Mouse (Mus musculus) hematopoietic stem cell, adult 5-6 weeks (primary cell): Measurements from ENCODE around the gene Bcl2l14. TPM values are rescaled to one million over a fixed set of nuclear protein-coding genes. Genes with fewer than 3 reads are reported as not detected.

Experiments used
- ATAC-seq, 2 experiments: fragments of 125-278 bp in 1 of 2; replicated peaks in 1 of 2; 2 replicates each; pipeline ENCODE4 v1.8.0; 2016 to 2017; ENCODE audit warnings: inconsistent platforms in 2 of 2, mild to moderate bottlenecking in 2 of 2, moderate number of reproducible peaks in 2 of 2, low read depth in 1 of 2, moderate TSS enrichment in 1 of 2; ENCODE audit not compliant: low FRiP score in 2 of 2, poor library complexity in 2 of 2, severe bottlenecking in 2 of 2, insufficient read depth in 1 of 2, low TSS enrichment in 1 of 2
- total RNA-seq: library from RNA; stranded (forward); fragments of 172-1452, 232-1000 nt; gene quantifications from 2 replicates; pipeline ENCODE4 v1.2.3, GENCODE M21; 2017

Gene Bcl2l14
- total RNA-seq, 1 experiment from 2014 or later, result 1.2 TPM

DNA sequence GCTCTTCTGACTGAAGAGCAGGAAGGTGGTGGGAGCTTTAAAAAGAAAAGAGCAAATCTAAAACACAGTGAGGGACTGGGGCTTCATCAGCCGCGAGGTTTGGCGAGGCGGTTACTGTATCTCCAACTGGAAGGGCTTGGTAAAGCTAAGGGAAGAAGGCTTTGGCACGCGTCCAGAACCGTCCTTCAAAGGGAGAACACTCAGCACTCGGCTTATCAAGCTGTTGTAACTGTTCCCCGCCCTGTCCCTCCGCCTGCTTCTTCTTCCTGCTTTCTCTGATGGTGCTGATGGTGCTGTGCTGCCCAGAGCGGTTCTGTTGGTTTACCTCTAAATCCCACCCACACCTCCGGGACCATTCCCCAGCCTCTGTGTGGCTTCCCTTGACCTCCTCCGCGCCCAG, 74.7 kb downstream of the Bcl2l14 start:
- ATAC-seq, result peak; percentile 32 to 46; a peak in 1 of 4 replicates

DNA sequence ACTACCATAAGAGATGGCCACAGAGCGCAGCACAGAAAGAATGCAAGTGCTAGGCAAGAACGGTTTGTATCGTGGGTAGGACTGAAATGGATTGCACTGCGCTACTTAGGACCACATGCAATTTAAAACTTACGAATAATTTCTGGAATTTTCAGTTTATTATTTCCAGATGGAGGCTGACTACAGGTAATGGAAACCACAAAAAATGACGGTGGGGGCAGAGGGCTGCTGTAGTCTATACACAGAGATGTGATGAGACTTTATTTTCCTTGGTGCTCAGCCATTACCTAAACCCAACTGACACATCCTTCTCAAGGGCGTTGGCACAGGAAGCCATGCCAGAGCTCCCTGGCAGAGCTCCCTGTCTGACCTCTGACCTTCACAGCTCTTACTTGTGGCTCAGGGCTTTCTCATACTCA, 77.0 kb downstream of the Bcl2l14 start:
- ATAC-seq, result no peak

DNA sequence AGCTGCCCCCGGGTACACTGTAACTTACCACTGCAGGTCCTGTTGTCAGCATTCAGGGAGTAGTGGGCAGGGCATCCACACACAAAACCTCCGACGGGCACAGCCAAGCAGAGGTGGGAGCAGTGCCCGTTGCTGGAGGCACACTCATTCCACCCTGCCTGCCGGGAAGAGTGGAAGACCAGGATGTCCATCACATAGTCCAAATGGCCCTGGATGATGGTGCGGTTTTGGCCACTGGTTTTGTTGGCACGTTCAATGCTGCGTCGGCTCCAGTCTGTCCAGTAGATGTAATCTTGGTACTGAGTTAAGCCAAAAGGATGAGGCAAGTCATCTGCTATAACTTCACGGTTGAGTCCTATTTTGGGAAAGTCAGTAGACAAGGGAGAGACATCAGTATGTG, 83.4 kb downstream of the Bcl2l14 start:
- no peak for ATAC-seq

DNA sequence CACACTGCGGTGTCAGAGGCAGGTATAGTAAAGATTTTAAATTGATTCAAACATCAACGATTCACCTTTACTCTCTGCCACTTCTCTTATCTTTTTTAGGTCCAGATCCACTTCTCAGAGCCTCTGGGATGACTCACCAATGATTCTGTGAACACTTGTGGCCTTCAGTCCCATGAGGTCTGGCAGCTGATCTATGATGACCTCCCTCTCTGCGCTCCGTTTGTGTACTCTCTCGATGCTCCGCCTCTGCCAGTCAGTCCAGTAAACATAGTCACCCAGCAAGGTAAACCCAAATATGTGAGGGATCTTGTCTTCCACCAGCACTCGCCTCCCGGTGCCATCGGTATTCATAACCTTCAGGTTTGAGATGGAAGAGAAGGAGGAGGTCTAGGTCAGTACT, 90.2 kb downstream of the Bcl2l14 start:
- ATAC-seq, result no peak

Other genes starting within 250 kb of the Bcl2l14 start
- 72.1 and 75.6 TPM in 2 replicates for gene Lrp6, start 170.6 kb downstream of the Bcl2l14 start, total RNA-seq
- 10.1 and 11.1 TPM in 2 replicates for gene Mansc1, start 236.2 kb downstream of the Bcl2l14 start, total RNA-seq
- gene Borcs5, start 243.2 kb downstream of the Bcl2l14 start, total RNA-seq, result 7.8 and 8.5 TPM in 2 replicates